Mouse (Mus musculus): ENCODE measurements around the gene Abca3. TPM values are rescaled to one million over a fixed set of nuclear protein-coding genes. Genes with fewer than 3 reads are reported as not detected.
"Not testable (repeated sequence)": the region's sequence is repeated elsewhere in the genome, so short reads cannot be mapped to it uniquely, and the experiment has no call there.

The Abca3 gene
- polyA plus RNA-seq, 1 experiment from 2014 or later = 20.8 TPM

DNA sequence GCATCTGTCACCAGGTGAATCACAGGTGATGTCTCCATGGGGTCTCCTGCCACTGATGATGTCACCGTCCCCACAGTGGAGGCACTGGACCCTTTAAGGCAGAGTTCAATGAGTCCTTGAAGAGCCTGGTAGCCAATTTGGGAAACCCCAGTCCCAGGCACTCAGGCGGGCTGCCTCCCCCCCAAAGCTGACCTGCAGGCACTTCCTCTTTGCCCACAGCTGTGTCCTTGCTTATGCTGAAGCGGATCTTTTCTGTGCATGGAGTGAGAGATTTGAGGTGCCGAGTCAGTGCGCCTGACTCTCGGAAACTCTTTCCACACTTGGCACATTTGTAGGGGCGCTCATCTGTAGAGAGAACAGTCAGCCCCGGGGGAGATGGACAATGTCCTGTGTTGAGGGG lies 94.8 kb downstream of the Abca3 start:
- WGBS = 92% methylated on average over 8 of the region's 8 CpGs

GRCm38 (mm10) chr17:24449507-24449906 lies 97.8 kb downstream of the Abca3 start:
- peaks cover 57% of the 10 kb centered on the region for H3K36me3 ChIP-seq (ENCODE audit: insufficient read depth, low read length)
- H3K27ac ChIP-seq (ENCODE audit: low read length) = no peak overlapping the region
- H3K27me3 ChIP-seq (ENCODE audit: insufficient read depth, low read length) = no peaks in the 10 kb centered on the region
- no peak overlapping the region for H3K9ac ChIP-seq (replicated peaks; ENCODE audit: low read length)
- no peak for ATAC-seq (ENCODE audit: low FRiP score, low TSS enrichment)
- H3K9me3 ChIP-seq (ENCODE audit: low read length) = no peaks in the 10 kb centered on the region
- no peak overlapping the region for H3K4me2 ChIP-seq (replicated peaks; ENCODE audit: low read depth, low read length)
- H3K4me1 ChIP-seq (ENCODE audit: insufficient read depth, low read length) = peaks cover 10% of the 10 kb centered on the region
- 89% methylated on average over 6 of the region's 6 CpGs for WGBS
- H3K4me3 ChIP-seq (ENCODE audit: low read length) = no peak overlapping the region

More for the DNA sequence above, 94.8 kb downstream of the Abca3 start:
- Histone ChIP-seq H3K27me3 (ENCODE audit: insufficient read depth, low read length) (no peaks in the 10 kb centered on the region), H3K4me2 (replicated peaks; ENCODE audit: low read depth, low read length) (no peak overlapping the region), H3K4me1 (ENCODE audit: insufficient read depth, low read length) (no peaks in the 10 kb centered on the region), H3K9me3 (ENCODE audit: low read length) (no peaks in the 10 kb centered on the region), H3K9ac (replicated peaks; ENCODE audit: low read length) (no peak overlapping the region), H3K27ac (ENCODE audit: low read length) (no peak overlapping the region), H3K4me3 (ENCODE audit: low read length) (no peak overlapping the region), H3K36me3 (ENCODE audit: insufficient read depth, low read length) (peaks cover 67% of the 10 kb centered on the region)
- ATAC-seq (ENCODE audit: low FRiP score, low TSS enrichment) = no peak

DNA sequence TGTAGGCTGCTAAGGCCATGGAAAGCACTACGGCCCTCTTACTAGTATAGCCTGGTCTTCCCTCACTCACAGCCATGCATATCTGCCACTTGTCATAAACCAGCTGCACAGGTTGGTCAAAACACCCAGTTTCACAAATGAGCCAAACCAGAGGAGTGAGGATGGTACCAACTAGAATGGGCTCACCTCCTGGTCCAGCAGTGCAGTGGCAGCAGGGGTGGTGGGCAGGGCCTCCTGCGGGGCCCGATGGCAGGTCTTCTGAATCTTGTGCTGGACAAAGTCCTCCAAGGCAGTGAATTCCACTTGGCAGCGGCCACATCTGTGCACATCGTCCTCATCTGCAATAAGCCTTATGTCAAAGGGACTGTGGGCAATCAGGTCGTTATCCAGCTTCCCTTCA lies 99.5 kb downstream of the Abca3 start:
- Histone ChIP-seq H3K27ac (ENCODE audit: low read length) (no peak overlapping the region), H3K27me3 (ENCODE audit: insufficient read depth, low read length) (no peaks in the 10 kb centered on the region), H3K9ac (replicated peaks; ENCODE audit: low read length) (no peak overlapping the region), H3K36me3 (ENCODE audit: insufficient read depth, low read length) (peaks cover 40% of the 10 kb centered on the region), H3K4me3 (ENCODE audit: low read length) (no peak overlapping the region), H3K9me3 (ENCODE audit: low read length) (no peaks in the 10 kb centered on the region), H3K4me2 (replicated peaks; ENCODE audit: low read depth, low read length) (no peak overlapping the region), H3K4me1 (ENCODE audit: insufficient read depth, low read length) (peaks cover 15% of the 10 kb centered on the region)
- no peak for ATAC-seq (ENCODE audit: low FRiP score, low TSS enrichment)
- WGBS = 95% methylated on average over 6 of the region's 6 CpGs

GRCm38 (mm10) chr17:24453372-24453771 lies 101.6 kb downstream of the Abca3 start:
- Histone ChIP-seq H3K36me3 (ENCODE audit: insufficient read depth, low read length) (peaks cover 24% of the 10 kb centered on the region), H3K4me2 (replicated peaks; ENCODE audit: low read depth, low read length) (peak overlapping the region; percentile 69; the same call in 1 of the 2 replicates), H3K27ac (ENCODE audit: low read length) (no peak overlapping the region), H3K4me1 (ENCODE audit: insufficient read depth, low read length) (peaks cover 15% of the 10 kb centered on the region), H3K4me3 (ENCODE audit: low read length) (0 out of 2 replicates have a peak overlapping the region, but pooled peaks have one; percentile 4), H3K9me3 (ENCODE audit: low read length) (no peaks in the 10 kb centered on the region), H3K9ac (replicated peaks; ENCODE audit: low read length) (no peak overlapping the region), H3K27me3 (ENCODE audit: insufficient read depth, low read length) (no peaks in the 10 kb centered on the region)
- WGBS = 60% methylated on average over 2 of the region's 2 CpGs
- ATAC-seq (ENCODE audit: low FRiP score, low TSS enrichment) = no peak

DNA sequence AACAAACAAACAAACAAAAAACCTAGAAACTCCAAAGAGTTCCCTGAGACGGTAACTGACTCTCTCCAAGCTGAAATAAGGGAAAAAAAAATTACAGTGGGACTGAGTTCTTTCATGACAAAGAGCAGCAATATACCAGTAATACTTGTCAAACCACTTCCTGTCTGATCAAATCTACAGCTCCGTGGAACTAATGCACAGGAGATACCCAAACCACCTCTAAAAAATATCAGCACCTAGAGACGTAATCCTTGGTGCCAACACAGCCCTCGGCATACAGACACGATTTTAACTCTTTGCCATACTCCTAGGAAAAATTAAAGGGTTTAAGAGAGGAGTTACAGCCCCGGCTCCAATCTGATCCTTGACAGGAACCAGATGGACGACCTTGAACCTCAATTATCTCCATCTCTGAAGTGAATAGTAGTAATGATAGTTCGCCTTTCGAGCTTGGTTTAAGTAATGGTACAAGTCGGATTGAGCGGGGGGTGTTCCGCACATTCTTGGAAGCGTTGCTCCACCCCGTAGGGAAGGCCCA lies 102.5 kb downstream of the Abca3 start:
- WGBS = 3% methylated on average over 14 of the region's 14 CpGs
- Histone ChIP-seq H3K4me1 (ENCODE audit: insufficient read depth, low read length) (peaks cover 15% of the 10 kb centered on the region), H3K27ac (ENCODE audit: low read length) (peak overlapping the region; percentile 98), H3K27me3 (ENCODE audit: insufficient read depth, low read length) (no peaks in the 10 kb centered on the region), H3K36me3 (ENCODE audit: insufficient read depth, low read length) (peaks cover 16% of the 10 kb centered on the region), H3K4me3 (ENCODE audit: low read length) (peak overlapping the region; percentile 94), H3K9ac (replicated peaks; ENCODE audit: low read length) (peak overlapping the region; percentile 94), H3K9me3 (ENCODE audit: low read length) (no peaks in the 10 kb centered on the region), H3K4me2 (replicated peaks; ENCODE audit: low read depth, low read length) (peak overlapping the region; percentile 69)
- ATAC-seq (ENCODE audit: low FRiP score, low TSS enrichment) = 0 out of 2 replicates have a peak, but pooled peaks have one; percentile 0

GRCm38 (mm10) chr17:24454756-24455522 lies 103.2 kb downstream of the Abca3 start:
- H3K27ac ChIP-seq (ENCODE audit: low read length) = peak overlapping the region; percentile 98
- peak overlapping the region; percentile 69 for H3K4me2 ChIP-seq (replicated peaks; ENCODE audit: low read depth, low read length)
- H3K9me3 ChIP-seq (ENCODE audit: low read length) = no peaks in the 10 kb centered on the region
- H3K4me3 ChIP-seq (ENCODE audit: low read length) = peak overlapping the region; percentile 94
- no peaks in the 10 kb centered on the region for H3K27me3 ChIP-seq (ENCODE audit: insufficient read depth, low read length)
- peaks cover 10% of the 10 kb centered on the region for H3K36me3 ChIP-seq (ENCODE audit: insufficient read depth, low read length)
- peaks cover 15% of the 10 kb centered on the region for H3K4me1 ChIP-seq (ENCODE audit: insufficient read depth, low read length)
- ATAC-seq (ENCODE audit: low FRiP score, low TSS enrichment) = peak; percentile 94
- WGBS = under 1% methylated on average over 66 of the region's 67 CpGs
- H3K9ac ChIP-seq (replicated peaks; ENCODE audit: low read length) = peak overlapping the region; percentile 94

GRCm38 (mm10) chr17:24455523-24456206 lies 103.9 kb downstream of the Abca3 start:
- ATAC-seq (ENCODE audit: low FRiP score, low TSS enrichment) = peak; percentile 37
- H3K27me3 ChIP-seq (ENCODE audit: insufficient read depth, low read length); H3K36me3 ChIP-seq (ENCODE audit: insufficient read depth, low read length); H3K9me3 ChIP-seq (ENCODE audit: low read length): not testable (repeated sequence)
- Histone ChIP-seq H3K27ac (ENCODE audit: low read length) (peak overlapping the region; percentile 72; the same call in 1 of the 2 replicates), H3K9ac (replicated peaks; ENCODE audit: low read length) (0 out of 2 replicates have a peak overlapping the region, but pooled peaks have one; percentile 9), H3K4me3 (ENCODE audit: low read length) (peak overlapping the region; percentile 94), H3K4me1 (ENCODE audit: insufficient read depth, low read length) (peaks cover 15% of the 10 kb centered on the region), H3K4me2 (replicated peaks; ENCODE audit: low read depth, low read length) (peak overlapping the region; percentile 69)
- WGBS = 42% methylated on average over 10 of the region's 10 CpGs

Small RNAs within 50 kb of the gene (microRNA-seq; reads per million reads assigned to microRNA genes)
- gene Gm24427 = not detected

Other genes with a start within 250 kb of the Abca3 start
- 34.9 and 37.6 TPM in 2 replicates for gene Pdpk1, start 201.0 kb upstream of the Abca3 start, polyA plus RNA-seq (2015; fragmentation: Nextera tagmentation; extraction: Ambion mirVana)
- 42.1 and 45.6 TPM in 2 replicates for gene Amdhd2, start 188.2 kb upstream of the Abca3 start, polyA plus RNA-seq (2015; fragmentation: Nextera tagmentation; extraction: Ambion mirVana)
- gene Atp6v0c, start 182.2 kb upstream of the Abca3 start, polyA plus RNA-seq (2015; fragmentation: Nextera tagmentation; extraction: Ambion mirVana) = 695 and 701 TPM in 2 replicates
- gene Tbc1d24, start 146.4 kb upstream of the Abca3 start, polyA plus RNA-seq (2015; fragmentation: Nextera tagmentation; extraction: Ambion mirVana) = 5.6 and 6.2 TPM in 2 replicates
- 4.3 and 4.8 TPM in 2 replicates for gene Ntn3, start 142.4 kb upstream of the Abca3 start, polyA plus RNA-seq (2015; fragmentation: Nextera tagmentation; extraction: Ambion mirVana)
- 12.2 and 13.4 TPM in 2 replicates for gene Tedc2, start 131.1 kb upstream of the Abca3 start, polyA plus RNA-seq (2015; fragmentation: Nextera tagmentation; extraction: Ambion mirVana)
- gene Ccnf, start 100.5 kb upstream of the Abca3 start, polyA plus RNA-seq (2015; fragmentation: Nextera tagmentation; extraction: Ambion mirVana) = 69.2 and 73.5 TPM in 2 replicates
- gene Abca17, start 882 bp upstream of the Abca3 start, polyA plus RNA-seq (2015; fragmentation: Nextera tagmentation; extraction: Ambion mirVana) = 0.22 TPM in 1 of 2 replicates, not detected in the other
- gene Rnps1, start 62.6 kb downstream of the Abca3 start, polyA plus RNA-seq (2015; fragmentation: Nextera tagmentation; extraction: Ambion mirVana) = 300 and 327 TPM in 2 replicates
- gene Eci1, start 74.7 kb downstream of the Abca3 start, polyA plus RNA-seq (2015; fragmentation: Nextera tagmentation; extraction: Ambion mirVana) = 141 and 143 TPM in 2 replicates
- gene Dnase1l2, start 91.2 kb downstream of the Abca3 start, polyA plus RNA-seq (2015; fragmentation: Nextera tagmentation; extraction: Ambion mirVana) = 3.2 and 5.5 TPM in 2 replicates
- 38.1 TPM in 2 replicates for gene E4f1, start 118.4 kb downstream of the Abca3 start, polyA plus RNA-seq (2015; fragmentation: Nextera tagmentation; extraction: Ambion mirVana)
- 55.5 and 55.6 TPM in 2 replicates for gene Pgp, start 118.4 kb downstream of the Abca3 start, polyA plus RNA-seq (2015; fragmentation: Nextera tagmentation; extraction: Ambion mirVana)
- 0.42 and 1.6 TPM in 2 replicates for gene Bricd5, start 121.9 kb downstream of the Abca3 start, polyA plus RNA-seq (2015; fragmentation: Nextera tagmentation; extraction: Ambion mirVana)
- 39.3 and 40.2 TPM in 2 replicates for gene Mlst8, start 127.1 kb downstream of the Abca3 start, polyA plus RNA-seq (2015; fragmentation: Nextera tagmentation; extraction: Ambion mirVana)
- 1.5 and 2.2 TPM in 2 replicates for gene Caskin1, start 136.7 kb downstream of the Abca3 start, polyA plus RNA-seq (2015; fragmentation: Nextera tagmentation; extraction: Ambion mirVana)
- gene Traf7, start 176.0 kb downstream of the Abca3 start, polyA plus RNA-seq (2015; fragmentation: Nextera tagmentation; extraction: Ambion mirVana) = 102 and 113 TPM in 2 replicates
- 2.8 and 3.0 TPM in 2 replicates for gene Rab26, start 182.3 kb downstream of the Abca3 start, polyA plus RNA-seq (2015; fragmentation: Nextera tagmentation; extraction: Ambion mirVana)
- gene Pkd1, start 197.9 kb downstream of the Abca3 start, polyA plus RNA-seq (2015; fragmentation: Nextera tagmentation; extraction: Ambion mirVana) = 22.5 and 24.3 TPM in 2 replicates